Mouse (Mus musculus) heart, embryonic 14.5 days (tissue): ENCODE measurements around the gene Mvb12b. TPM values are rescaled to one million over a fixed set of nuclear protein-coding genes. Genes with fewer than 3 reads are reported as not detected.

Experiments used
- ATAC-seq: fragments of 200-750 bp; cut with Nextera tagmentation; 2 replicates; pipeline ENCODE4 v1.8.0; 2017; ENCODE audit warnings: low read depth, moderate TSS enrichment; ENCODE audit not compliant: insufficient number of reproducible peaks, insufficient read depth, low FRiP score
- H3K27ac ChIP-seq, 2 experiments: fragments of 200-500 bp in 1 of 2; fragments of 300-500 bp in 1 of 2; sonication (generic) in 1 of 2; replicated peaks in 1 of 2; 2 replicates each; pipeline ENCODE4 v1.5.1; 2012 to 2014; ENCODE audit warnings: low read depth in 2 of 2, low read length in 2 of 2, control low read depth in 1 of 2, mild to moderate bottlenecking in 1 of 2, mixed read lengths in 1 of 2; ENCODE audit not compliant: control insufficient read depth in 1 of 2, insufficient read depth in 1 of 2
- H3K27me3 ChIP-seq: fragments of 300-500 bp; sonication (generic); 2 replicates; pipeline ENCODE4 v1.6.1; 2014; ENCODE audit warnings: mild to moderate bottlenecking, low read length, control low read depth; ENCODE audit not compliant: control insufficient read depth, insufficient read depth
- H3K36me3 ChIP-seq: fragments of 300-500 bp; sonication (generic); 2 replicates; pipeline ENCODE4 v1.6.1; 2014; ENCODE audit warnings: mild to moderate bottlenecking, control low read depth, low read length, mixed read lengths; ENCODE audit not compliant: control insufficient read depth, insufficient read depth
- H3K4me1 ChIP-seq, 2 experiments: fragments of 200-500 bp in 1 of 2; fragments of 300-500 bp in 1 of 2; sonication (generic) in 1 of 2; 2 replicates each; pipeline ENCODE4 v1.6.1; 2012 to 2014; ENCODE audit warnings: low read length in 2 of 2, control low read depth in 1 of 2, mixed read lengths in 1 of 2; ENCODE audit not compliant: control insufficient read depth in 2 of 2, insufficient read depth in 2 of 2
- H3K4me2 ChIP-seq: fragments of 300-500 bp; sonication (generic); 2 replicates; pipeline ENCODE4 v1.6.1; 2014; ENCODE audit warnings: mild to moderate bottlenecking, low read length
- H3K4me3 ChIP-seq, 2 experiments: fragments of 200-500 bp in 1 of 2; fragments of 300-500 bp in 1 of 2; sonication (generic) in 1 of 2; 2 replicates each; pipeline ENCODE4 v1.5.1; 2012 to 2014; ENCODE audit warnings: low read length in 2 of 2, mild to moderate bottlenecking in 2 of 2, control low read depth in 1 of 2, low read depth in 1 of 2, moderate library complexity in 1 of 2; ENCODE audit not compliant: control insufficient read depth in 1 of 2, insufficient read depth in 1 of 2
- H3K9ac ChIP-seq: fragments of 300-500 bp; sonication (generic); 2 replicates; pipeline ENCODE4 v1.6.1; 2014; ENCODE audit warnings: mild to moderate bottlenecking, low read length
- H3K9me3 ChIP-seq: fragments of 300-500 bp; sonication (generic); 2 replicates; pipeline ENCODE4 v1.6.1; 2016; ENCODE audit warnings: low read length, control low read depth; ENCODE audit not compliant: control insufficient read depth
- WGBS: fragments of 180-500 bp; shearing (Covaris S2); extraction: QIAGEN DNeasy Blood & Tissue Kit; methylation state at CpG from one replicate; pipeline ENCODE4 v1.1.7; 2014; 5-methylcytosine and 5-hydroxymethylcytosine counted together
- polyA plus RNA-seq: library from polyadenylated mRNA; unstranded; fragments of >200 nt; fragmentation: Nextera tagmentation; extraction: Ambion mirVana; gene quantifications from 2 replicates; pipeline ENCODE4 v1.2.1, GENCODE M21; 2014

The Mvb12b gene
- polyA plus RNA-seq, 1 experiment from 2014 or later, result 10.4 TPM

- Histone ChIP-seq H3K27me3 (no peaks in the 10 kb centered on the region), H3K9ac (no peak overlapping the region), H3K9me3 (no peaks in the 10 kb centered on the region), H3K4me2 (no peak overlapping the region), H3K27ac (no peak overlapping the region), H3K4me1 (peaks cover 0 to 8% of the 10 kb centered on the region in 2 experiments; a peak in 1 of 4 replicates), H3K4me3 (no peak overlapping the region), H3K36me3 (no peaks in the 10 kb centered on the region)
- WGBS, result 77% methylated on average over 17 of the region's 17 CpGs
- ATAC-seq, result no peak
These were observed 76.3 kb downstream of the Mvb12b start for GRCm38 (mm10) chr2:33811349-33811890.

GRCm38 (mm10) chr2:33809081-33809480 is 78.7 kb downstream of the Mvb12b start:
- no peaks in the 10 kb centered on the region for H3K9me3 ChIP-seq
- no peak overlapping the region for H3K4me3 ChIP-seq
- WGBS, result 87% methylated on average over 3 of the region's 3 CpGs
- peaks cover 0 to 8% of the 10 kb centered on the region in 2 experiments; a peak in 1 of 4 replicates for H3K4me1 ChIP-seq
- no peaks in the 10 kb centered on the region for H3K36me3 ChIP-seq
- no peak for ATAC-seq
- no peaks in the 10 kb centered on the region for H3K27me3 ChIP-seq
- no peak overlapping the region for H3K27ac ChIP-seq
- no peak overlapping the region for H3K9ac ChIP-seq
- H3K4me2 ChIP-seq, result no peak overlapping the region

- WGBS, result 97% methylated on average over 5 of the region's 5 CpGs
- no peaks in the 10 kb centered on the region for H3K36me3 ChIP-seq
These were observed 79.7 kb downstream of the Mvb12b start for GRCm38 (mm10) chr2:33808032-33808431.

GRCm38 (mm10) chr2:33805640-33806039 is 82.1 kb downstream of the Mvb12b start:
- WGBS, result 84% methylated on average over 11 of the region's 11 CpGs
- H3K4me1 ChIP-seq, result peaks cover 3 to 6% of the 10 kb centered on the region in 2 experiments; a peak in 2 of 4 replicates
- H3K4me2 ChIP-seq, result no peak overlapping the region
- H3K27ac ChIP-seq, result no peak overlapping the region
- H3K27me3 ChIP-seq, result no peaks in the 10 kb centered on the region
- H3K9ac ChIP-seq, result no peak overlapping the region
- peaks cover 11% of the 10 kb centered on the region; the same call in 1 of the 2 replicates for H3K36me3 ChIP-seq
- no peak for ATAC-seq
- H3K4me3 ChIP-seq, result no peak overlapping the region
- no peaks in the 10 kb centered on the region for H3K9me3 ChIP-seq

More at GRCm38 (mm10) chr2:33808032-33808431, 79.7 kb downstream of the Mvb12b start:
- no peaks in the 10 kb centered on the region for H3K27me3 ChIP-seq
- peaks cover 0 to 8% of the 10 kb centered on the region in 2 experiments; a peak in 1 of 4 replicates for H3K4me1 ChIP-seq
- ATAC-seq, result no peak
- H3K4me3 ChIP-seq, result no peak overlapping the region
- no peak overlapping the region for H3K27ac ChIP-seq
- H3K9ac ChIP-seq, result no peak overlapping the region
- no peak overlapping the region for H3K4me2 ChIP-seq
- H3K9me3 ChIP-seq, result no peaks in the 10 kb centered on the region

- peaks cover 3 to 6% of the 10 kb centered on the region in 2 experiments; a peak in 2 of 4 replicates for H3K4me1 ChIP-seq
- no peak for ATAC-seq
These were observed 84.0 kb downstream of the Mvb12b start for GRCm38 (mm10) chr2:33803717-33804214.

GRCm38 (mm10) chr2:33803083-33803615 is 84.6 kb downstream of the Mvb12b start:
- no peak for ATAC-seq
- WGBS, result 91% methylated on average over 12 of the region's 12 CpGs
- no peak overlapping the region for H3K4me3 ChIP-seq

More at GRCm38 (mm10) chr2:33803717-33804214, 84.0 kb downstream of the Mvb12b start:
- H3K36me3 ChIP-seq, result peaks cover 11% of the 10 kb centered on the region; the same call in 1 of the 2 replicates
- H3K9ac ChIP-seq, result no peak overlapping the region
- no peak overlapping the region for H3K4me3 ChIP-seq
- no peaks in the 10 kb centered on the region for H3K9me3 ChIP-seq
- no peak overlapping the region for H3K27ac ChIP-seq
- 67% methylated on average over 4 of the region's 4 CpGs for WGBS
- H3K4me2 ChIP-seq, result no peak overlapping the region
- H3K27me3 ChIP-seq, result no peaks in the 10 kb centered on the region

GRCm38 (mm10) chr2:33801760-33802159 is 86.0 kb downstream of the Mvb12b start:
- no peak for ATAC-seq
- 68% methylated on average over 13 of the region's 13 CpGs for WGBS
- H3K4me2 ChIP-seq, result no peak overlapping the region

More at GRCm38 (mm10) chr2:33803083-33803615, 84.6 kb downstream of the Mvb12b start:
- no peak overlapping the region for H3K9ac ChIP-seq
- H3K27me3 ChIP-seq, result no peaks in the 10 kb centered on the region
- H3K36me3 ChIP-seq, result peaks cover 15% of the 10 kb centered on the region; the same call in 1 of the 2 replicates
- no peaks in the 10 kb centered on the region for H3K9me3 ChIP-seq
- peaks cover 3 to 6% of the 10 kb centered on the region in 2 experiments; a peak in 2 of 4 replicates for H3K4me1 ChIP-seq
- no peak overlapping the region for H3K27ac ChIP-seq
- H3K4me2 ChIP-seq, result no peak overlapping the region

More at GRCm38 (mm10) chr2:33801760-33802159, 86.0 kb downstream of the Mvb12b start:
- no peak overlapping the region for H3K4me3 ChIP-seq
- peaks cover 17% of the 10 kb centered on the region; the same call in 1 of the 2 replicates for H3K36me3 ChIP-seq
- peaks cover 3 to 6% of the 10 kb centered on the region in 2 experiments; a peak in 2 of 4 replicates for H3K4me1 ChIP-seq
- H3K9ac ChIP-seq, result no peak overlapping the region
- no peaks in the 10 kb centered on the region for H3K9me3 ChIP-seq
- no peaks in the 10 kb centered on the region for H3K27me3 ChIP-seq
- no peak overlapping the region for H3K27ac ChIP-seq
